Mouse (Mus musculus): ENCODE data around the gene Cald1.

GRCm38 (mm10) chr6:34754448-34754847 lies 156.1 kb downstream of the Cald1 start:
- TF ChIP-seq POLR2A (IDR thresholded peaks at IDR 0.05; ENCODE audit: borderline replicate concordance, low read depth, low read length) (no peak), CTCF (IDR thresholded peaks at IDR 0.05; ENCODE audit: low read depth, low read length) (no peak)

All from bone marrow macrophage, adult 2 months (primary cell).